ENCODE assay signal across 13 mouse cellular contexts in the genomic region with DNA sequence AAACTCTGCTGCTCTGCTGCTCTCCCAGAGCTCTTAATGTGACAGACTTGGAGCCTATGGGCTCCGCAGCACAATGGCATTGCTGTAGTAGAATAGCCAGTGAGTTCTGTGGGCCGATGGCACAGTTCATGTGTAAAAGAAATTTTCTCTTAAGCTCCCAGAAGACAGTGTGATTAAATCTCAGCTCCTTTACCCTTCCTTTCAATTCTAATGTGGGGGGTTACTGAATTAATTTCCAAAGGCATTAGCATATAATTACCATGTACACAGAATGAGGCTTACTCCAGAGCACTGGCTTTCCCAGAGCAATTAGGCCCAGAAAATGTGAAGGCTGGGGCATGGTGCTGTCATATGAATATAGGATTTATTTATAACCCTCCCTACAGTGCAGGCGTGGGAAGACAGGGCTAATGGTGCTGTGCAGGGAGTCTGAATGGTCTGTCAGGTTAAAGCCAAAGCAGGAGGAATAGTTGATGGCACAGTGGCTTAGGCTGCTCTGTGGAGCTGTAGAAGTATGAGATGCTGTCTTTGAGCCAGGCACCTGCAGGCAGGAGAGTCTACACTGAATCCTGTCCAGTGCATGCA.
DNase-seq lines count a peak whose midpoint lies in the region; ATAC-seq and TF ChIP-seq lines count a peak whose summit lies in the region.
"Had no signal": no experiment of that assay in that cellular context is flagged by ENCODE, and none has a peak within 500 bp of the region (broad histone marks: within the 10 kb centered on the region; RNA-seq: fewer than 3 reads in every experiment).

No protein-coding gene starts in this region.

- intact Hi-C loops in heart, postnatal 36 days (cut with DNase I), result no loop called here

- no peak overlapping the region for H3K4me3 ChIP-seq in intestine, embryonic 15.5 days (replicated peaks)
- H3K4me3 ChIP-seq in intestine, postnatal 0 days (ENCODE audit: low read depth, low read length), result no peak overlapping the region
- H3K4me3 ChIP-seq in forebrain, embryonic 13.5 days, result no peak overlapping the region
- H3K4me3 ChIP-seq in hindbrain, embryonic 16.5 days (ENCODE audit: low read length), result no peak overlapping the region
- no peak overlapping the region for H3K4me3 ChIP-seq in neural tube, embryonic 14.5 days (ENCODE audit: low read depth, low read length)
- H3K4me3 ChIP-seq: heart, embryonic 13.5 days; megakaryocyte, embryonic 14.5 days had no signal

- 79% methylated on average over 3 of the region's 3 CpGs for WGBS in intestine, embryonic 15.5 days
- WGBS in intestine, postnatal 0 days, result 86% methylated on average over 3 of the region's 3 CpGs
- WGBS in forebrain, embryonic 13.5 days, result 12% methylated on average over 3 of the region's 3 CpGs
- 10% methylated on average over 3 of the region's 3 CpGs for WGBS in hindbrain, embryonic 16.5 days
- 19% methylated on average over 3 of the region's 3 CpGs for WGBS in neural tube, embryonic 14.5 days

- H3K4me2 ChIP-seq in intestine, embryonic 15.5 days (replicated peaks), result no peak overlapping the region
- H3K4me2 ChIP-seq in intestine, postnatal 0 days (replicated peaks; ENCODE audit: low read depth), result no peak overlapping the region
- H3K4me2 ChIP-seq in forebrain, embryonic 13.5 days, result peak overlapping the region; percentile 27
- H3K4me2 ChIP-seq in hindbrain, embryonic 16.5 days (ENCODE audit: low read length), result no peak overlapping the region
- no peak overlapping the region for H3K4me2 ChIP-seq in neural tube, embryonic 14.5 days (ENCODE audit: low read depth, low read length)
- H3K4me2 ChIP-seq: heart, embryonic 13.5 days had no signal

- no peak for DNase-seq in heart, postnatal 36 days
- DNase-seq in frontal cortex, postnatal 14 days (ENCODE audit: low spot score in 2 of 2), result no peak
- DNase-seq: kidney, adult 2 months; lung, adult 18-20 months; thymus, postnatal 14 days had no signal

- no peaks in the 10 kb centered on the region for H3K4me1 ChIP-seq in intestine, embryonic 15.5 days (replicated peaks)
- H3K4me1 ChIP-seq in intestine, postnatal 0 days (replicated peaks; ENCODE audit: control insufficient read depth, insufficient read depth, low read length), result no peaks in the 10 kb centered on the region
- H3K4me1 ChIP-seq in forebrain, embryonic 13.5 days, result peaks cover 33% of the 10 kb centered on the region
- H3K4me1 ChIP-seq in hindbrain, embryonic 16.5 days (ENCODE audit: control insufficient read depth, insufficient read depth, low read depth, low read length), result peaks cover 4% of the 10 kb centered on the region
- H3K4me1 ChIP-seq in neural tube, embryonic 14.5 days (ENCODE audit: control insufficient read depth, insufficient read depth, low read length), result peaks cover 12% of the 10 kb centered on the region
- H3K4me1 ChIP-seq: megakaryocyte, embryonic 14.5 days had no signal

- no peak for TF ChIP-seq CTCF in intestine, postnatal 0 days (IDR thresholded peaks at IDR 0.05; ENCODE audit: low read depth)

- H3K9me3 ChIP-seq in intestine, embryonic 15.5 days, result no peaks in the 10 kb centered on the region
- H3K9me3 ChIP-seq in intestine, postnatal 0 days (ENCODE audit: control insufficient read depth), result no peaks in the 10 kb centered on the region
- H3K9me3 ChIP-seq in forebrain, embryonic 13.5 days (replicated peaks), result no peaks in the 10 kb centered on the region
- no peaks in the 10 kb centered on the region for H3K9me3 ChIP-seq in hindbrain, embryonic 16.5 days (ENCODE audit: control insufficient read depth, low read length)
- H3K9me3 ChIP-seq in neural tube, embryonic 14.5 days (ENCODE audit: control insufficient read depth, low read length), result no peaks in the 10 kb centered on the region

- H3K9ac ChIP-seq in intestine, embryonic 15.5 days, result no peak overlapping the region
- H3K9ac ChIP-seq in intestine, postnatal 0 days (ENCODE audit: low read depth, low read length), result no peak overlapping the region
- H3K9ac ChIP-seq in forebrain, embryonic 13.5 days, result peak overlapping the region; percentile 13; the same call in 1 of the 2 replicates
- no peak overlapping the region for H3K9ac ChIP-seq in hindbrain, embryonic 16.5 days (ENCODE audit: low read depth, low read length)
- no peak overlapping the region for H3K9ac ChIP-seq in neural tube, embryonic 14.5 days (replicated peaks; ENCODE audit: low read depth, low read length)
- H3K9ac ChIP-seq: heart, embryonic 13.5 days had no signal

- no peaks in the 10 kb centered on the region for H3K27me3 ChIP-seq in intestine, embryonic 15.5 days (replicated peaks)
- no peaks in the 10 kb centered on the region for H3K27me3 ChIP-seq in intestine, postnatal 0 days (replicated peaks; ENCODE audit: control insufficient read depth, insufficient read depth, low read length)
- H3K27me3 ChIP-seq in forebrain, embryonic 13.5 days, result no peaks in the 10 kb centered on the region
- no peaks in the 10 kb centered on the region for H3K27me3 ChIP-seq in hindbrain, embryonic 16.5 days (replicated peaks; ENCODE audit: control insufficient read depth, insufficient read depth, low read length)
- H3K27me3 ChIP-seq in neural tube, embryonic 14.5 days (ENCODE audit: control insufficient read depth, insufficient read depth, low read length), result no peaks in the 10 kb centered on the region
- H3K27me3 ChIP-seq: CH12.LX; heart, embryonic 13.5 days; megakaryocyte, embryonic 14.5 days had no signal

- no peaks in the 10 kb centered on the region for H3K36me3 ChIP-seq in intestine, embryonic 15.5 days
- H3K36me3 ChIP-seq in intestine, postnatal 0 days (ENCODE audit: control insufficient read depth, insufficient read depth), result no peaks in the 10 kb centered on the region
- no peaks in the 10 kb centered on the region for H3K36me3 ChIP-seq in forebrain, embryonic 13.5 days (ENCODE audit: poor library complexity, severe bottlenecking)
- no peaks in the 10 kb centered on the region for H3K36me3 ChIP-seq in hindbrain, embryonic 16.5 days (ENCODE audit: control insufficient read depth, insufficient read depth, low read length)
- no peaks in the 10 kb centered on the region for H3K36me3 ChIP-seq in neural tube, embryonic 14.5 days (ENCODE audit: control insufficient read depth, insufficient read depth, low read length)
- H3K36me3 ChIP-seq: heart, embryonic 13.5 days had no signal

- ATAC-seq in intestine, embryonic 15.5 days, result 0 out of 2 replicates have a peak, but pooled peaks have one; percentile 20
- no peak for ATAC-seq in intestine, postnatal 0 days
- ATAC-seq in forebrain, embryonic 13.5 days, result peak; percentile 98
- peak; percentile 95 for ATAC-seq in hindbrain, embryonic 16.5 days
- peak; percentile 95 for ATAC-seq in neural tube, embryonic 14.5 days (ENCODE audit: low read depth)

- H3K27ac ChIP-seq in intestine, embryonic 15.5 days, result no peak overlapping the region
- H3K27ac ChIP-seq in intestine, postnatal 0 days (ENCODE audit: low read depth, low read length), result no peak overlapping the region
- H3K27ac ChIP-seq in forebrain, embryonic 13.5 days, result peak overlapping the region; percentile 94
- peak overlapping the region; percentile 65 for H3K27ac ChIP-seq in hindbrain, embryonic 16.5 days (ENCODE audit: low read depth, low read length)
- peak overlapping the region; percentile 52; the same call in 1 of the 2 replicates for H3K27ac ChIP-seq in neural tube, embryonic 14.5 days (ENCODE audit: low read depth, low read length)
- H3K27ac ChIP-seq: heart, embryonic 13.5 days had no signal

Comparison
In these comparisons a context has a peak if more than half of its experiments do, and no peak if none do; other contexts are left out.
1. H3K27ac ChIP-seq: peak in forebrain, embryonic 13.5 days (single experiment), hindbrain, embryonic 16.5 days (single experiment) and neural tube, embryonic 14.5 days (single experiment); none in intestine, embryonic 15.5 days (single experiment) and intestine, postnatal 0 days (single experiment).